Mouse (Mus musculus) cerebellum, adult 2 months (tissue): ENCODE data around the gene Ccni. TPM values are rescaled to one million over a fixed set of nuclear protein-coding genes. Genes with fewer than 3 reads are reported as not detected.

ENCODE experiments used
- DNase-seq, 2 experiments: peaks; one replicate each; pipeline ENCODE4 v3.0.0; 2021
- H3K27ac ChIP-seq: fragments of 200-500 bp; 2 replicates; pipeline ENCODE4 v1.5.1; 2012; ENCODE audit warnings: low read length, control low read depth, inconsistent platforms; ENCODE audit not compliant: insufficient read depth
- H3K27me3 ChIP-seq: fragments of 200-500 bp; 2 replicates; pipeline ENCODE4 v1.6.1; 2012; ENCODE audit warnings: inconsistent platforms, mild to moderate bottlenecking, low read length, moderate library complexity; ENCODE audit not compliant: control insufficient read depth, insufficient read depth
- H3K4me1 ChIP-seq: fragments of 200-500 bp; 2 replicates; pipeline ENCODE4 v1.6.1; 2011; ENCODE audit warnings: low read length; ENCODE audit not compliant: control insufficient read depth, insufficient read depth
- H3K4me3 ChIP-seq: fragments of 200-500 bp; replicated peaks from 2 replicates; pipeline ENCODE3; 2011; ENCODE audit warnings: mild to moderate bottlenecking, low read depth, low read length, control low read depth; ENCODE audit not compliant: insufficient read depth
- CTCF ChIP-seq: fragments of 200-500 bp; IDR thresholded peaks from 2 replicates; pipeline ENCODE4 v1.5.1; 2011; ENCODE audit warnings: low read depth, mild to moderate bottlenecking, control low read depth, low read length, moderate library complexity, borderline replicate concordance; ENCODE audit not compliant: insufficient read depth
- POLR2A ChIP-seq: fragments of 200-500 bp; IDR thresholded peaks from 2 replicates; pipeline ENCODE4 v1.6.1; 2011; ENCODE audit warnings: low read length, control low read depth, borderline replicate concordance; ENCODE audit not compliant: insufficient read depth
- WGBS: fragments of 180-500 bp; shearing (Covaris S2); methylation state at CpG from one replicate; pipeline ENCODE4 v1.1.7; 2018; 5-methylcytosine and 5-hydroxymethylcytosine counted together
- polyA plus RNA-seq: library from polyadenylated mRNA; depleted of rRNA; stranded (reverse); fragments of >200 nt; gene quantifications from 2 replicates; pipeline ENCODE4 v1.2.3, GENCODE M21; 2012

Gene Ccni
- polyA plus RNA-seq, 1 experiment = 176 TPM

DNA sequence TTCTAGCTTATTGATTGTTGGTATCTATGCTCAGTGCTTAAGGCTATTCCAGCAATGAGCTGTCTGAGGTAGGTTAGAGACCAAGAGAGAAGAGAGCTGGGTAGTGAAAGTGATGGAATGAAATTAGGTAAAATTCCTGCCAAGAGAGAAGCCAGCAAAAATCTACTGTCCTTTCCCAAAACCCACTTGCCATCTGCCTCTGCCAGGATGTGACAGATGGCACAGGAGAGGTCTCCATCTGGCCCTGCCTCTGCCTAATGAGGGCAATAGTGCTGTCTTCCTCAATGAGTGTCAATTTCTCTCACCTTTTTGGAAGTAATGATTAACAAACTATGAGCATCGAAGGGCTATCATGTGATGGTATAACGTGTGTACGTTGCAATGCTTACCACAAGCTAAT is 29.6 kb upstream of the Ccni start:
- 12% methylated on average over 3 of the region's 3 CpGs for WGBS
- Histone ChIP-seq H3K27me3 (no peaks in the 10 kb centered on the region), H3K4me1 (peaks cover 37% of the 10 kb centered on the region; the same call in 1 of the 2 replicates), H3K27ac (peak overlapping the region; percentile 98), H3K4me3 (no peak overlapping the region)
- DNase-seq = peak; percentile 98 to 99
- TF ChIP-seq POLR2A (peak; percentile 26; the same call in 1 of the 2 replicates), CTCF (no peak)

GRCm38 (mm10) chr5:93234605-93235004 is 28.3 kb upstream of the Ccni start:
- WGBS = 43% methylated on average over 2 of the region's 2 CpGs
- Histone ChIP-seq H3K27ac (peak overlapping the region; percentile 98), H3K27me3 (no peaks in the 10 kb centered on the region), H3K4me3 (no peak overlapping the region), H3K4me1 (peaks cover 37% of the 10 kb centered on the region; the same call in 1 of the 2 replicates)
- peak in 1 of 2 experiments; percentile 40 for DNase-seq
- no peak for TF ChIP-seq CTCF
- TF ChIP-seq POLR2A = no peak

- peak in 1 of 2 experiments; percentile 37 for DNase-seq
- peaks cover 37% of the 10 kb centered on the region; the same call in 1 of the 2 replicates for H3K4me1 ChIP-seq
- H3K4me3 ChIP-seq = no peak overlapping the region
- 29% methylated on average over 4 of the region's 4 CpGs for WGBS
- TF ChIP-seq CTCF (no peak), POLR2A (no peak)
- peak overlapping the region; percentile 98 for H3K27ac ChIP-seq
- no peaks in the 10 kb centered on the region for H3K27me3 ChIP-seq
Observed at GRCm38 (mm10) chr5:93234130-93234529, 27.8 kb upstream of the Ccni start.

- no peaks in the 10 kb centered on the region for H3K27me3 ChIP-seq
Observed at GRCm38 (mm10) chr5:93232838-93233237, 26.5 kb upstream of the Ccni start.

DNA sequence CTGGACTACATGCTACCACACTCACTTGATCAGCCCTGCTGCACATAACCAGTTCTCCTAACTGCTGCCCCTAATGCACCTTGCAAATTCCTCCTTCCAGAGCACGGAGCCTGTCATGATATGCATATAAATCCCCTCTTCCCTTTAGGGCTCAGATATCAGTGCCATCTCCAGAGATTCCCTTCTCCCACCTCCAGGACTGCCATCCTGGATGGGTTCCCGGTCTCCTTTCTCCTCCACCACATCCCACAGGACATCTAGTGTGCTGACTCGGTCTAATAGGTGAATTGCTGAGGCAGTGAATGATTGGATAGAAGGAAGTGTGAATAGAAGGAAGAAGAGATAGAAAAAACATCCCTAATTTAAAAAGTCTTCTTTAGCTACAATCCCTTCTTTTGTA is 25.4 kb upstream of the Ccni start:
- TF ChIP-seq CTCF = no peak
- no peak for TF ChIP-seq POLR2A
- Histone ChIP-seq H3K27me3 (no peaks in the 10 kb centered on the region), H3K4me1 (peaks cover 36% of the 10 kb centered on the region; the same call in 1 of the 2 replicates), H3K4me3 (no peak overlapping the region), H3K27ac (no peak overlapping the region)
- DNase-seq = peak; percentile 51 to 67
- 50% methylated on average over 3 of the region's 3 CpGs for WGBS

More at GRCm38 (mm10) chr5:93232838-93233237, 26.5 kb upstream of the Ccni start:
- 96% methylated on average over 2 of the region's 2 CpGs for WGBS
- TF ChIP-seq POLR2A (no peak), CTCF (no peak)
- DNase-seq = no peak
- Histone ChIP-seq H3K4me1 (peaks cover 37% of the 10 kb centered on the region; the same call in 1 of the 2 replicates), H3K27ac (peak overlapping the region; percentile 84; the same call in 1 of the 2 replicates), H3K4me3 (no peak overlapping the region)

GRCm38 (mm10) chr5:93229527-93229926 is 23.2 kb upstream of the Ccni start:
- 91% methylated on average over 2 of the region's 2 CpGs for WGBS
- Histone ChIP-seq H3K27ac (no peak overlapping the region), H3K27me3 (no peaks in the 10 kb centered on the region), H3K4me3 (no peak overlapping the region), H3K4me1 (peaks cover 28% of the 10 kb centered on the region; the same call in 1 of the 2 replicates)
- DNase-seq = no peak
- TF ChIP-seq CTCF (no peak), POLR2A (no peak)

DNA sequence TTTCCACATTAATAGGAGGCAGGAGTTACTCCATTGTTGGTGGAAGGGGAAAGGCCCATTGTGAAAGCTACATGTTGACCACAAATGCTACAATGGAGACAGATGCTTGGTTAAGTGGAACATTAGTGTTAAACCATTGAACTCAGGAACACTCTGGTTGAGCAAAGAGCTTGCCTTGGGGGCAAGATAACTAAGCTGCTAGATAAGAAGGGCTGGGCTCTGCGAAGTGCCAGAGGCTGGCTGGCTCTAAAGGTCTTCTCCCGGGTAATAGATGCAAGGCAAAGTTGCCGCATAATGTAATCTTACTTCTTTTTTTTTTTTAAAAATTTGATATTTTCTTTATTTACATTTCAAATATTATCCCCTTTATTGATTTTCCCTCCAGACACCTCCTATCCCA is 20.9 kb upstream of the Ccni start:
- no peak for DNase-seq
- 95% methylated on average over 3 of the region's 3 CpGs for WGBS

GRCm38 (mm10) chr5:93224549-93224948 is 18.3 kb upstream of the Ccni start:
- no peak for DNase-seq
- Histone ChIP-seq H3K27ac (no peak overlapping the region), H3K27me3 (no peaks in the 10 kb centered on the region), H3K4me1 (peaks cover 11% of the 10 kb centered on the region; the same call in 1 of the 2 replicates), H3K4me3 (no peak overlapping the region)
- no peak for TF ChIP-seq POLR2A
- no peak for TF ChIP-seq CTCF
- WGBS = 57% methylated on average over 2 of the region's 2 CpGs

More for the DNA sequence above, 20.9 kb upstream of the Ccni start:
- H3K27me3 ChIP-seq = no peaks in the 10 kb centered on the region
- no peak overlapping the region for H3K27ac ChIP-seq
- H3K4me3 ChIP-seq = no peak overlapping the region
- TF ChIP-seq POLR2A (no peak), CTCF (no peak)
- peaks cover 13% of the 10 kb centered on the region; the same call in 1 of the 2 replicates for H3K4me1 ChIP-seq
